Mouse (Mus musculus) liver, adult 2 months (tissue): ENCODE results near the gene Sh3gl2.

Experiments used
- CTCF ChIP-seq: fragments of 200-500 bp; IDR thresholded peaks from 2 replicates; pipeline ENCODE4 v1.5.1; 2011; ENCODE audit warnings: low read depth, low read length, control low read depth
- POLR2A ChIP-seq: fragments of 200-500 bp; IDR thresholded peaks from 2 replicates; pipeline ENCODE4 v1.6.1; 2011; ENCODE audit warnings: low read length, control low read depth; ENCODE audit not compliant: insufficient read depth; ENCODE audit errors: extremely low read depth

DNA sequence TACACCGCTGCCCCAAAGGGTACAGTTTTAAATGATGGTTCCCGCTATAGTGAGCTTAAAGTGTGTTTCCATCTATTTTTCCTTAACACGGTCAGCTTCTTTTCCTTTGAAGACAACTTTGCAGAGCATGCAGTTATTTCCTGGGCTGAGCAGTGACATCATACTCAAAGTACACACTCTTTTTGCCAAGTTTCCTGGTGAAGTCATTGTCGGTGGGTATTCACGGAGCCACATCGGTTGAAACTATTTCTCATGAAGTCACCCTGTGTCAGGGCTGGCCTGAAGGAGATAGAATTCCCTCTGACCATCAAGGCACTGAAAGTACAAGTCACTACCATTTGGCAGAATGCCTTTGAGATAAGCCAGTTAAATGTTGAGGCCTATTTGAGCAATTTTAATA is 354.8 kb downstream of the Sh3gl2 start:
- TF ChIP-seq CTCF (no peak), POLR2A (no peak)
